Mouse (Mus musculus) C2C12 (cell line): ENCODE measurements around the gene Rhoh.

Experiments used
- CEBPB ChIP-seq: IDR thresholded peaks from one replicate; pipeline ENCODE4 v1.6.1; 2011; ENCODE audit warnings: low read depth, mild to moderate bottlenecking, control low read depth, moderate library complexity
- CTCF ChIP-seq: IDR thresholded peaks from one replicate; pipeline ENCODE4 v1.5.1; 2011; ENCODE audit not compliant: control insufficient read depth, insufficient read depth, insufficient read length
- MYOD1 ChIP-seq: IDR thresholded peaks from one replicate; pipeline ENCODE4 v1.6.1; 2011; ENCODE audit warnings: low read depth; ENCODE audit not compliant: control insufficient read depth, insufficient read length
- USF1 ChIP-seq: IDR thresholded peaks from one replicate; pipeline ENCODE4 v1.6.1; 2011; ENCODE audit warnings: low read depth, mild to moderate bottlenecking, control low read depth, moderate library complexity

- TF ChIP-seq CEBPB (no peak), CTCF (no peak), MYOD1 (no peak), USF1 (no peak)
Observed at GRCm38 (mm10) chr5:65857935-65858334, 3.1 kb upstream of the Rhoh start.
